ENCODE assay signal across 12 mouse cellular contexts in genomic region chr1:59415733-59416312, GRCm38 (mm10).
DNase-seq lines count a peak whose midpoint lies in the region; ATAC-seq and TF ChIP-seq lines count a peak whose summit lies in the region.
"Had no signal": no experiment of that assay in that cellular context is flagged by ENCODE, and none has a peak within 500 bp of the region (broad histone marks: within the 10 kb centered on the region; RNA-seq: fewer than 3 reads in every experiment).

No protein-coding gene starts in this region.

- H3K36me3 ChIP-seq in hindbrain, embryonic 14.5 days (replicated peaks; ENCODE audit: control insufficient read depth, insufficient read depth): no peaks in the 10 kb centered on the region

- no peak for ATAC-seq in hindbrain, embryonic 14.5 days (ENCODE audit: low FRiP score)

- TF ChIP-seq CTCF in brain, embryonic 14.5 days (IDR thresholded peaks at IDR 0.05; ENCODE audit: borderline replicate concordance, extremely low read depth, insufficient read depth, insufficient read length): no peak

- 54% methylated on average over 11 of the region's 11 CpGs for WGBS in hindbrain, embryonic 14.5 days

- no peak overlapping the region for H3K4me3 ChIP-seq in hindbrain, embryonic 14.5 days (replicated peaks; ENCODE audit: low read length)

- no peak for TF ChIP-seq POLR2A in brain, embryonic 14.5 days (IDR thresholded peaks at IDR 0.05; ENCODE audit: borderline replicate concordance, extremely low read depth, insufficient read depth, insufficient read length, poor library complexity, severe bottlenecking)

- no peaks in the 10 kb centered on the region for H3K27me3 ChIP-seq in hindbrain, embryonic 14.5 days (ENCODE audit: control insufficient read depth, insufficient read depth, low read length)
- H3K27me3 ChIP-seq: CH12.LX had no signal

- DNase-seq in left cerebral cortex, postnatal 4 days: peak; percentile 88
- DNase-seq in left cerebral cortex, adult 11 months (ENCODE audit: low spot score): no peak
- peak; percentile 75 for DNase-seq in brain, embryonic 14.5 days (ENCODE audit: low read depth)
- peak; percentile 90 for DNase-seq in cerebellum, adult 9-11 months
- DNase-seq in hindbrain, embryonic 14.5 days (ENCODE audit: low spot score): peak; percentile 51
- DNase-seq in adrenal gland, adult (ENCODE audit: inconsistent age in 2 of 2, low spot score in 1 of 2): no peak
- DNase-seq in spleen, postnatal 10 days (ENCODE audit: low spot score in 2 of 2): no peak
- DNase-seq: kidney, postnatal 14 days; lung, adult 18-20 months; midbrain, embryonic 14.5 days; thymus, postnatal 4 days had no signal

- H3K4me2 ChIP-seq in hindbrain, embryonic 14.5 days (replicated peaks): no peak overlapping the region

- 0 out of 2 replicates have a peak, but pooled peaks cover 6% of the 10 kb centered on the region for H3K4me1 ChIP-seq in hindbrain, embryonic 14.5 days (replicated peaks; ENCODE audit: control insufficient read depth, insufficient read depth, low read length)

- peak overlapping the region; percentile 60; the same call in 1 of the 2 replicates for H3K27ac ChIP-seq in hindbrain, embryonic 14.5 days

- H3K9ac ChIP-seq in hindbrain, embryonic 14.5 days: no peak overlapping the region

- intact Hi-C loops in left cerebral cortex, postnatal 4 days (cut with DNase I): no loop called here

- no peaks in the 10 kb centered on the region for H3K9me3 ChIP-seq in hindbrain, embryonic 14.5 days (ENCODE audit: control insufficient read depth, low read length)

Comparison
In these comparisons a context has a peak if more than half of its experiments do, and no peak if none do; other contexts are left out.
1. DNase-seq: peak in left cerebral cortex, postnatal 4 days (single experiment), brain, embryonic 14.5 days (single experiment), cerebellum, adult 9-11 months (single experiment) and hindbrain, embryonic 14.5 days (single experiment); none in left cerebral cortex, adult 11 months (single experiment), adrenal gland, adult (0 of 2) and spleen, postnatal 10 days (0 of 2).